21 mouse cellular contexts compared by ENCODE assay signal in genomic region chr10:79814271-79814842, GRCm38 (mm10). TPM values are rescaled to one million over a fixed set of nuclear protein-coding genes. Genes with fewer than 3 reads are reported as not detected.
DNase-seq lines count a peak whose midpoint lies in the region; ATAC-seq and TF ChIP-seq lines count a peak whose summit lies in the region.
"Had no signal": no experiment of that assay in that cellular context is flagged by ENCODE, and none has a peak within 500 bp of the region (broad histone marks: within the 10 kb centered on the region; RNA-seq: fewer than 3 reads in every experiment).

No protein-coding gene starts in this region.

- H3K4me1 ChIP-seq in liver, adult 2 months (ENCODE audit: control insufficient read depth, insufficient read depth, low read length), result peaks cover 10% of the 10 kb centered on the region
- H3K4me1 ChIP-seq in liver, embryonic 12.5 days, result peaks cover 4% of the 10 kb centered on the region; the same call in 1 of the 2 replicates
- H3K4me1 ChIP-seq in intestine, embryonic 16.5 days (ENCODE audit: control insufficient read depth, insufficient read depth, low read length), result peaks cover 28% of the 10 kb centered on the region
- H3K4me1 ChIP-seq in kidney, embryonic 15.5 days, result peaks cover 34% of the 10 kb centered on the region
- H3K4me1 ChIP-seq in midbrain, embryonic 15.5 days, result no peaks in the 10 kb centered on the region
- H3K4me1 ChIP-seq: embryonic facial prominence, embryonic 12.5 days; forebrain, embryonic 15.5 days had no signal

- no peak for TF ChIP-seq CTCF in liver, adult 2 months (IDR thresholded peaks at IDR 0.05; ENCODE audit: low read depth, low read length)

- H3K27me3 ChIP-seq in liver, adult 2 months (ENCODE audit: control insufficient read depth, insufficient read depth, low read length), result no peaks in the 10 kb centered on the region
- H3K27me3 ChIP-seq in liver, embryonic 12.5 days (replicated peaks), result no peaks in the 10 kb centered on the region
- H3K27me3 ChIP-seq in intestine, embryonic 16.5 days (replicated peaks; ENCODE audit: control insufficient read depth, insufficient read depth, low read length), result no peaks in the 10 kb centered on the region
- no peaks in the 10 kb centered on the region for H3K27me3 ChIP-seq in kidney, embryonic 15.5 days
- no peaks in the 10 kb centered on the region for H3K27me3 ChIP-seq in midbrain, embryonic 15.5 days (replicated peaks)
- H3K27me3 ChIP-seq: embryonic facial prominence, embryonic 12.5 days; forebrain, embryonic 15.5 days; heart, embryonic 13.5 days; liver, embryonic 13.5 days had no signal

- H3K36me3 ChIP-seq in liver, adult 2 months (ENCODE audit: control insufficient read depth, insufficient read depth, low read length), result no peaks in the 10 kb centered on the region
- peaks cover under 1% of the 10 kb centered on the region; the same call in 1 of the 2 replicates for H3K36me3 ChIP-seq in liver, embryonic 12.5 days
- H3K36me3 ChIP-seq in intestine, embryonic 16.5 days (ENCODE audit: control insufficient read depth, insufficient read depth, low read length), result peaks cover 2% of the 10 kb centered on the region; the same call in 1 of the 2 replicates
- H3K36me3 ChIP-seq in kidney, embryonic 15.5 days, result peaks cover 63% of the 10 kb centered on the region
- H3K36me3 ChIP-seq in midbrain, embryonic 15.5 days (replicated peaks), result peaks cover 35% of the 10 kb centered on the region
- H3K36me3 ChIP-seq: liver, embryonic 13.5 days had no signal

- H3K4me3 ChIP-seq in liver, adult 2 months (ENCODE audit: insufficient read depth, low read depth, low read length), result no peak overlapping the region
- H3K4me3 ChIP-seq in liver, embryonic 12.5 days, result no peak overlapping the region
- no peak overlapping the region for H3K4me3 ChIP-seq in intestine, embryonic 16.5 days (ENCODE audit: low read length)
- no peak overlapping the region for H3K4me3 ChIP-seq in kidney, embryonic 15.5 days (replicated peaks)
- H3K4me3 ChIP-seq in midbrain, embryonic 15.5 days, result no peak overlapping the region
- H3K4me3 ChIP-seq: embryonic facial prominence, embryonic 12.5 days; forebrain, embryonic 15.5 days; heart, embryonic 13.5 days; liver, embryonic 13.5 days; myocyte had no signal

- peak; percentile 80 for DNase-seq in liver, adult 2 months (ENCODE audit: extremely low read depth, low read depth, low spot score)
- no peak for DNase-seq in left cerebral cortex, adult 18-20 months (ENCODE audit: low spot score in 2 of 2)
- DNase-seq: adrenal gland, postnatal 10 days; cerebellum, adult 11 months; heart, adult 11 months; heart, postnatal 4 days; liver, embryonic 13.5 days; thymus, postnatal 36 days had no signal

- H3K79me2 ChIP-seq in liver, adult 2 months (ENCODE audit: control insufficient read depth, insufficient read depth, low read length), result no peaks in the 10 kb centered on the region

- H3K9me3 ChIP-seq in liver, embryonic 12.5 days (replicated peaks), result no peaks in the 10 kb centered on the region
- H3K9me3 ChIP-seq in intestine, embryonic 16.5 days (ENCODE audit: control insufficient read depth, low read length), result no peaks in the 10 kb centered on the region
- H3K9me3 ChIP-seq in kidney, embryonic 15.5 days (replicated peaks), result no peaks in the 10 kb centered on the region
- H3K9me3 ChIP-seq in midbrain, embryonic 15.5 days, result no peaks in the 10 kb centered on the region
- H3K9me3 ChIP-seq: embryonic facial prominence, embryonic 12.5 days; forebrain, embryonic 15.5 days; heart, embryonic 13.5 days; liver, embryonic 13.5 days had no signal

- no peak for TF ChIP-seq POLR2A in liver, adult 2 months (IDR thresholded peaks at IDR 0.05; ENCODE audit: extremely low read depth, insufficient read depth, low read length)

- 57% methylated on average over 5 of the region's 5 CpGs for WGBS in liver, adult 2 months
- 64% methylated on average over 5 of the region's 5 CpGs for WGBS in liver, embryonic 12.5 days (ENCODE audit: insufficient replicate concordance)
- WGBS in intestine, embryonic 16.5 days, result 78% methylated on average over 5 of the region's 5 CpGs
- 65% methylated on average over 5 of the region's 5 CpGs for WGBS in kidney, embryonic 15.5 days
- 69% methylated on average over 5 of the region's 5 CpGs for WGBS in midbrain, embryonic 15.5 days

- ATAC-seq in liver, embryonic 12.5 days, result no peak
- ATAC-seq in intestine, embryonic 16.5 days, result peak; percentile 45
- ATAC-seq in kidney, embryonic 15.5 days (replicated peaks; ENCODE audit: low FRiP score), result peak; percentile 73
- ATAC-seq in midbrain, embryonic 15.5 days (replicated peaks), result no peak
- ATAC-seq in granulocyte monocyte progenitor cell, adult 5-6 weeks (replicated peaks; ENCODE audit: poor library complexity, severe bottlenecking), result no peak
- ATAC-seq: forebrain, embryonic 15.5 days; inflammation-experienced regulatory T-cells, adult 6 months; lung, postnatal 0 days had no signal

- no peak overlapping the region for H3K9ac ChIP-seq in liver, adult 2 months (ENCODE audit: low read depth, low read length)
- no peak overlapping the region for H3K9ac ChIP-seq in liver, embryonic 12.5 days
- peak overlapping the region; percentile 48; the same call in 1 of the 2 replicates for H3K9ac ChIP-seq in intestine, embryonic 16.5 days (ENCODE audit: low read depth, low read length)
- H3K9ac ChIP-seq in kidney, embryonic 15.5 days, result no peak overlapping the region
- H3K9ac ChIP-seq in midbrain, embryonic 15.5 days, result no peak overlapping the region
- H3K9ac ChIP-seq: embryonic facial prominence, embryonic 12.5 days; forebrain, embryonic 15.5 days; heart, embryonic 13.5 days; liver, embryonic 13.5 days had no signal

- H3K27ac ChIP-seq in liver, adult 2 months (replicated peaks; ENCODE audit: insufficient read depth, low read depth, low read length), result peak overlapping the region; percentile 17; the same call in 1 of the 2 replicates
- H3K27ac ChIP-seq in liver, embryonic 12.5 days, result no peak overlapping the region
- peak overlapping the region; percentile 76 for H3K27ac ChIP-seq in intestine, embryonic 16.5 days (ENCODE audit: low read length)
- H3K27ac ChIP-seq in kidney, embryonic 15.5 days, result peak overlapping the region; percentile 93
- H3K27ac ChIP-seq in midbrain, embryonic 15.5 days, result 0 out of 2 replicates have a peak overlapping the region, but pooled peaks have one; percentile 17
- H3K27ac ChIP-seq: embryonic facial prominence, embryonic 12.5 days; forebrain, embryonic 15.5 days; heart, embryonic 13.5 days; liver, embryonic 13.5 days had no signal

- no peak overlapping the region for H3K4me2 ChIP-seq in liver, embryonic 12.5 days
- no peak overlapping the region for H3K4me2 ChIP-seq in intestine, embryonic 16.5 days (ENCODE audit: low read depth, low read length)
- peak overlapping the region; percentile 40 for H3K4me2 ChIP-seq in kidney, embryonic 15.5 days
- H3K4me2 ChIP-seq in midbrain, embryonic 15.5 days, result no peak overlapping the region
- H3K4me2 ChIP-seq: embryonic facial prominence, embryonic 12.5 days; forebrain, embryonic 15.5 days; heart, embryonic 13.5 days; liver, embryonic 13.5 days had no signal

RNA-seq across cellular contexts. Expression of gene Misp, which starts 6.4 kb away (rescaled TPM):
- total RNA-seq in liver, adult 2 months (2014; rRNA removed), result 0.18 and 0.40 TPM in 2 replicates
- polyA plus RNA-seq in liver, adult 2 months (2012; rRNA removed), result 0.16 and 0.51 TPM in 2 replicates
- polyA plus RNA-seq in liver, embryonic 12.5 days (2016; fragmentation: Nextera tagmentation; extraction: Ambion mirVana), result 0.49 and 0.54 TPM in 2 replicates
- 204 and 210 TPM in 2 replicates for polyA plus RNA-seq in intestine, embryonic 16.5 days (2015; fragmentation: Nextera tagmentation; extraction: Ambion mirVana)
- polyA plus RNA-seq in kidney, embryonic 15.5 days (2015; fragmentation: Nextera tagmentation; extraction: Ambion mirVana), result 14.9 and 15.2 TPM in 2 replicates
- polyA plus RNA-seq in midbrain, embryonic 15.5 days (2015; fragmentation: Nextera tagmentation; extraction: Ambion mirVana), result 0.23 and 0.85 TPM in 2 replicates
- total RNA-seq in left cerebral cortex, adult 18-20 months (2021), result under 1 TPM; 0.61 to 0.86 TPM
- 0.34 TPM in 1 of 2 replicates, not detected in the other for total RNA-seq in granulocyte monocyte progenitor cell, adult 5-6 weeks (2014; fragmentation: Nextera tagmentation)
- total RNA-seq in granulocyte monocyte progenitor cell, adult 5-6 weeks (2017), result 0.82 TPM in 1 of 2 replicates, not detected in the other
- total RNA-seq: CH12.LX had no signal
- polyA plus RNA-seq: inflammation-experienced regulatory T-cells, adult 6 months had no signal

RNA-seq across cellular contexts. Expression of gene Palm, which starts 21.0 kb away (rescaled TPM):
- total RNA-seq in liver, adult 2 months (2014; rRNA removed), result 0.81 and 0.92 TPM in 2 replicates
- polyA plus RNA-seq in liver, adult 2 months (2012; rRNA removed), result 1.9 and 3.0 TPM in 2 replicates
- polyA plus RNA-seq in liver, embryonic 12.5 days (2016; fragmentation: Nextera tagmentation; extraction: Ambion mirVana), result 12.4 and 13.2 TPM in 2 replicates
- 44.1 and 44.8 TPM in 2 replicates for polyA plus RNA-seq in intestine, embryonic 16.5 days (2015; fragmentation: Nextera tagmentation; extraction: Ambion mirVana)
- 144 and 158 TPM in 2 replicates for polyA plus RNA-seq in kidney, embryonic 15.5 days (2015; fragmentation: Nextera tagmentation; extraction: Ambion mirVana)
- 337 and 348 TPM in 2 replicates for polyA plus RNA-seq in midbrain, embryonic 15.5 days (2015; fragmentation: Nextera tagmentation; extraction: Ambion mirVana)
- total RNA-seq in left cerebral cortex, adult 18-20 months (2021), result 100 to 1,000 TPM; 290 to 308 TPM
- 80.1 and 110 TPM in 2 replicates for total RNA-seq in granulocyte monocyte progenitor cell, adult 5-6 weeks (2014; fragmentation: Nextera tagmentation)
- total RNA-seq in granulocyte monocyte progenitor cell, adult 5-6 weeks (2017), result 35.6 and 48.6 TPM in 2 replicates

RNA-seq across cellular contexts. Expression of gene Prss57, which starts 23.6 kb away (rescaled TPM):
- total RNA-seq in liver, adult 2 months (2014; rRNA removed), result not detected in 2 replicates
- polyA plus RNA-seq in liver, adult 2 months (2012; rRNA removed), result not detected in 2 replicates
- 1.4 and 2.2 TPM in 2 replicates for polyA plus RNA-seq in liver, embryonic 12.5 days (2016; fragmentation: Nextera tagmentation; extraction: Ambion mirVana)
- polyA plus RNA-seq in intestine, embryonic 16.5 days (2015; fragmentation: Nextera tagmentation; extraction: Ambion mirVana), result 0.07 and 0.11 TPM in 2 replicates
- polyA plus RNA-seq in kidney, embryonic 15.5 days (2015; fragmentation: Nextera tagmentation; extraction: Ambion mirVana), result 0.29 TPM in 1 of 2 replicates, not detected in the other
- 0.17 TPM in 1 of 2 replicates, not detected in the other for polyA plus RNA-seq in midbrain, embryonic 15.5 days (2015; fragmentation: Nextera tagmentation; extraction: Ambion mirVana)
- total RNA-seq in left cerebral cortex, adult 18-20 months (2021), result under 1 TPM; 0.63 to 0.72 TPM
- 172 and 215 TPM in 2 replicates for total RNA-seq in granulocyte monocyte progenitor cell, adult 5-6 weeks (2014; fragmentation: Nextera tagmentation)
- 77.4 and 86.7 TPM in 2 replicates for total RNA-seq in granulocyte monocyte progenitor cell, adult 5-6 weeks (2017)
- total RNA-seq: gastrocnemius, adult 18-20 months; heart, postnatal 4 days had no signal

RNA-seq across cellular contexts. Expression of gene Fstl3, which starts 37.3 kb away (rescaled TPM):
- total RNA-seq in liver, adult 2 months (2014; rRNA removed), result 0.09 and 0.27 TPM in 2 replicates
- polyA plus RNA-seq in liver, adult 2 months (2012; rRNA removed), result 0.18 and 0.60 TPM in 2 replicates
- polyA plus RNA-seq in liver, embryonic 12.5 days (2016; fragmentation: Nextera tagmentation; extraction: Ambion mirVana), result 0.80 and 0.98 TPM in 2 replicates
- 15.1 and 16.6 TPM in 2 replicates for polyA plus RNA-seq in intestine, embryonic 16.5 days (2015; fragmentation: Nextera tagmentation; extraction: Ambion mirVana)
- 15.3 and 15.6 TPM in 2 replicates for polyA plus RNA-seq in kidney, embryonic 15.5 days (2015; fragmentation: Nextera tagmentation; extraction: Ambion mirVana)
- 1.9 and 2.0 TPM in 2 replicates for polyA plus RNA-seq in midbrain, embryonic 15.5 days (2015; fragmentation: Nextera tagmentation; extraction: Ambion mirVana)
- total RNA-seq in left cerebral cortex, adult 18-20 months (2021), result 1 to 10 TPM; 2.7 to 3.2 TPM
- total RNA-seq in granulocyte monocyte progenitor cell, adult 5-6 weeks (2014; fragmentation: Nextera tagmentation), result 4.6 TPM in 1 of 2 replicates, not detected in the other
- total RNA-seq in granulocyte monocyte progenitor cell, adult 5-6 weeks (2017), result 0.62 and 1.4 TPM in 2 replicates

RNA-seq across cellular contexts. Expression of gene Ptbp1, which starts 39.9 kb away (rescaled TPM):
- 43.9 and 86.1 TPM in 2 replicates for total RNA-seq in liver, adult 2 months (2014; rRNA removed)
- polyA plus RNA-seq in liver, adult 2 months (2012; rRNA removed), result 77.6 and 103 TPM in 2 replicates
- polyA plus RNA-seq in liver, embryonic 12.5 days (2016; fragmentation: Nextera tagmentation; extraction: Ambion mirVana), result 207 and 211 TPM in 2 replicates
- 295 and 302 TPM in 2 replicates for polyA plus RNA-seq in intestine, embryonic 16.5 days (2015; fragmentation: Nextera tagmentation; extraction: Ambion mirVana)
- polyA plus RNA-seq in kidney, embryonic 15.5 days (2015; fragmentation: Nextera tagmentation; extraction: Ambion mirVana), result 398 and 438 TPM in 2 replicates
- 72.7 and 79.4 TPM in 2 replicates for polyA plus RNA-seq in midbrain, embryonic 15.5 days (2015; fragmentation: Nextera tagmentation; extraction: Ambion mirVana)
- 10 to 100 TPM; 54.3 to 62.5 TPM for total RNA-seq in left cerebral cortex, adult 18-20 months (2021)
- total RNA-seq in granulocyte monocyte progenitor cell, adult 5-6 weeks (2014; fragmentation: Nextera tagmentation), result 497 and 526 TPM in 2 replicates
- total RNA-seq in granulocyte monocyte progenitor cell, adult 5-6 weeks (2017), result 211 and 216 TPM in 2 replicates

Comparison
In these comparisons a context has a peak if more than half of its experiments do, and no peak if none do; other contexts are left out.
1. ATAC-seq: peak in intestine, embryonic 16.5 days (single experiment) and kidney, embryonic 15.5 days (single experiment); none in liver, embryonic 12.5 days (single experiment), midbrain, embryonic 15.5 days (single experiment) and granulocyte monocyte progenitor cell, adult 5-6 weeks (single experiment).
2. RNA of gene Misp, which starts 6.4 kb away (polyA plus RNA-seq): 204 to 210 TPM in intestine, embryonic 16.5 days; 14.9 to 15.2 TPM in kidney, embryonic 15.5 days, 0.23 to 0.85 TPM in midbrain, embryonic 15.5 days, 0.49 to 0.54 TPM in liver, embryonic 12.5 days and 0.16 to 0.51 TPM in liver, adult 2 months; every median in the first group is over 10 times any median in the second.